Mouse (Mus musculus) kidney, postnatal 25 days (tissue): ENCODE data around the gene Stra6l.

ENCODE experiments used
- DNase-seq, 2 experiments: peaks; one replicate each; pipeline ENCODE4 v3.0.0; 2021; ENCODE audit warnings: mixed read lengths in 2 of 2

The Stra6l gene

DNA sequence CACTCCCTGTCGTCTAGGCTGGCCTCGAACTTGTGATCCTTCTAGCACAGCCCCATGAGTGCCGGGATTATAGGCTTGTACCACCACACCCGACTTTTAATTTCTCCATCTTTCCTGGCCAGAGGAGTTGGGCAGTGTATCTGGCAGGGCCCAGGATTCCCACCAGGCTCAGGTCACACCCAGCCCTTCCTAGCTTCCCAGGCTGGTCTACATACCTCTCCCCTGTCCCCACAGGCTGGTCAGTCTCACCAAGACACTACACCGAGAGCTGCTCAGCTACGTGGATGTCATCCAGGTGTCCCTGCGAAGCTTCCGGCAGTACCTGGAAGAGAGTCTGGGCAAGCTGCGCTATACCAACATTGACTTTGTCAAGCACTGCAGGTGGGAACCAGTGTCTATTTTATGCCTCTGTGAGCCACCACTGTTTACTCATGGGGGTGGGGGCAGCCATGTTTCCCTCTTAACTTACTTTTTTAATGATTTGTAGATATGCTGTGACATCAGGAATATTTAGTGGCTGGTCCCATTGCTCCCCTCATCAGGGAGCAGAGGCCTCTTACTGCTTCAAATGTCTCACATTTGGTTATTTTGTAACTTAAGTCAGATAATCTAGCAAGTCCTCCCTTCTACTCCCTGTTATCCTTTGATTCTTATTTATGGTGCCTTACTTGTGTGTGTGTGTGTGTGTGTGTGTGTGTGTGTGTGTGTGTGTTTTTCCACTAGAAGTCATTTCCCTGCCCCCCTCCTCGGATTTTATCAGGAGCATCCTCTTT lies 73.4 kb downstream of the Stra6l start:
- no peak for DNase-seq

DNA sequence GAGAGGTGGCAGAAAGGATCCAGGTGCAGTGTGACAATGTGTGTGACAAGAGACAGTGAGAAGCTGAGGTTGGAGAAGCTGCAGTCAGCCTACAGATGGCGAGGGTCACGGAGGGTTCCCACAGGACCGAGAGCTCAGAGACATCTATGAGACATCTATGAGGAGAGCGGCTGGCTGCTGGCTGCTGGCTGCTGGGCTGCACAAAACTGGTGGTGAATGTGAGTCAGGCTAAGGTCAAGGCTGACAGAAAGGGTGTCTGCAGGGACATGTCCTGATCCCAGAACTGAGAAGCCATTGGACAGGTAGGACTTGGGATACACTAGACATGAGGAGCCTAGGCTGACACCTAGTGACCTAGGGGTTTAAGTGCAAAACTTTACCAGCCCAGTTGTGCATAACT lies 75.5 kb downstream of the Stra6l start:
- DNase-seq = no peak

DNA sequence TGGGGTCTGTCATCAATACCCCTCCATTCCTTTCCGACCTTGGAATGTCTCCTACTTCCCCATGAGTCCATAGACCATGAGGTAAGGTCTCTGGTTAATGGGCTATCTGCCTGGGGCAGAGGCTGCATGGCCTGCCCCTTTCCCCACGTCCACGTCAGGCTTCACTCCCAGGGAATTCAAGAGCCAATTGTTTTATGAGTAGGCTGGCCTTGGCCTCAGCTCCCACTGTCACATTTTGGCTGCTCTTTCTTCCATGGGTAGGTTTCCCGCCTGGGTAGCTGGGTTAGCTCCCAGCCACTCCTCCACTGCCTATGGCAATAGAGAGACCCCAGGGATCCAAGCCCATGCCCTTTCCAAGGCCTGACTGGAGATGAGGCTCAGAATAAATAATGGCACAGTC lies 80.1 kb downstream of the Stra6l start:
- no peak for DNase-seq
